9 mouse cellular contexts compared by ENCODE assay signal in genomic region chr5:117241935-117242531, GRCm38 (mm10). TPM values are rescaled to one million over a fixed set of nuclear protein-coding genes. Genes with fewer than 3 reads are reported as not detected.
DNase-seq lines count a peak whose midpoint lies in the region; ATAC-seq lines count a peak whose summit lies in the region.
"Had no signal": no experiment of that assay in that cellular context is flagged by ENCODE, and none has a peak within 500 bp of the region (broad histone marks: within the 10 kb centered on the region; RNA-seq: fewer than 3 reads in every experiment).

No protein-coding gene starts in this region.

- peak overlapping the region; percentile 42 for H3K4me3 ChIP-seq in hindbrain, embryonic 12.5 days
- peak overlapping the region; percentile 40 for H3K4me3 ChIP-seq in midbrain, embryonic 11.5 days (ENCODE audit: low read depth, low read length)
- H3K4me3 ChIP-seq: megakaryocyte, embryonic 14.5 days had no signal

- DNase-seq in frontal cortex, postnatal 10 days (ENCODE audit: low spot score in 2 of 2), result peak; percentile 65 to 72
- DNase-seq in brain, embryonic 18.5 days (ENCODE audit: low read depth, low spot score), result peak; percentile 50
- DNase-seq in midbrain, embryonic 11.5 days (ENCODE audit: low spot score, missing footprints), result peak; percentile 84
- DNase-seq in adrenal gland, postnatal 4 days (ENCODE audit: low spot score in 2 of 2), result no peak
- no peak for DNase-seq in spleen, postnatal 10 days (ENCODE audit: low spot score in 2 of 2)
- DNase-seq in lung, postnatal 10 days, result no peak

- WGBS in hindbrain, embryonic 12.5 days, result 57% methylated on average over 12 of the region's 16 CpGs
- 69% methylated on average over 16 of the region's 16 CpGs for WGBS in midbrain, embryonic 11.5 days

- no peak for ATAC-seq in frontal cortex, adult (ENCODE audit: low TSS enrichment)
- ATAC-seq in hindbrain, embryonic 12.5 days (ENCODE audit: low FRiP score), result no peak
- no peak for ATAC-seq in midbrain, embryonic 11.5 days (ENCODE audit: low FRiP score)

- no peaks in the 10 kb centered on the region for H3K27me3 ChIP-seq in hindbrain, embryonic 12.5 days
- H3K27me3 ChIP-seq in midbrain, embryonic 11.5 days (ENCODE audit: control insufficient read depth, insufficient read depth, low read length), result no peaks in the 10 kb centered on the region
- H3K27me3 ChIP-seq: megakaryocyte, embryonic 14.5 days had no signal

- peak overlapping the region; percentile 81 for H3K9ac ChIP-seq in hindbrain, embryonic 12.5 days
- H3K9ac ChIP-seq in midbrain, embryonic 11.5 days (ENCODE audit: low read length), result peak overlapping the region; percentile 38; the same call in 1 of the 2 replicates

- no peaks in the 10 kb centered on the region for H3K9me3 ChIP-seq in hindbrain, embryonic 12.5 days (replicated peaks)
- H3K9me3 ChIP-seq in midbrain, embryonic 11.5 days (ENCODE audit: control insufficient read depth, low read length), result no peaks in the 10 kb centered on the region
- H3K9me3 ChIP-seq: megakaryocyte, embryonic 14.5 days had no signal

- H3K4me2 ChIP-seq in hindbrain, embryonic 12.5 days (replicated peaks), result peak overlapping the region; percentile 73
- peak overlapping the region; percentile 67 for H3K4me2 ChIP-seq in midbrain, embryonic 11.5 days

- H3K36me3 ChIP-seq in hindbrain, embryonic 12.5 days, result no peaks in the 10 kb centered on the region
- H3K36me3 ChIP-seq in midbrain, embryonic 11.5 days (ENCODE audit: control insufficient read depth, insufficient read depth, low read length), result no peaks in the 10 kb centered on the region

- H3K4me1 ChIP-seq in hindbrain, embryonic 12.5 days, result peaks cover 24% of the 10 kb centered on the region
- peaks cover 8% of the 10 kb centered on the region; the same call in 1 of the 2 replicates for H3K4me1 ChIP-seq in midbrain, embryonic 11.5 days (ENCODE audit: control insufficient read depth, insufficient read depth, low read length)

- peak overlapping the region; percentile 89 for H3K27ac ChIP-seq in hindbrain, embryonic 12.5 days
- H3K27ac ChIP-seq in midbrain, embryonic 11.5 days (ENCODE audit: low read depth, low read length), result no peak overlapping the region

RNA-seq across cellular contexts. Expression of gene Pebp1, which starts 45.4 kb away (rescaled TPM):
- 793 and 794 TPM in 2 replicates for polyA plus RNA-seq in hindbrain, embryonic 12.5 days (2016; fragmentation: Nextera tagmentation; extraction: Ambion mirVana)
- 893 and 966 TPM in 2 replicates for polyA plus RNA-seq in midbrain, embryonic 11.5 days (2014; fragmentation: Nextera tagmentation; extraction: Ambion mirVana)
- total RNA-seq in adrenal gland, postnatal 4 days (2021), result 1,000 to 10,000 TPM in 1 of 2 experiments, 100 to 1,000 TPM in 1; 992 to 1,042 TPM

Comparison
In these comparisons a context has a peak if more than half of its experiments do, and no peak if none do; other contexts are left out.
1. DNase-seq: peak in frontal cortex, postnatal 10 days (2 of 2), brain, embryonic 18.5 days (single experiment) and midbrain, embryonic 11.5 days (single experiment); none in adrenal gland, postnatal 4 days (0 of 2), spleen, postnatal 10 days (0 of 2) and lung, postnatal 10 days (single experiment).